19 mouse cellular contexts compared by ENCODE assay signal in genomic region chr1:142893156-142893555, GRCm38 (mm10).
DNase-seq lines count a peak whose midpoint lies in the region; TF ChIP-seq lines count a peak whose summit lies in the region.
"Had no signal": no experiment of that assay in that cellular context is flagged by ENCODE, and none has a peak within 500 bp of the region (broad histone marks: within the 10 kb centered on the region; RNA-seq: fewer than 3 reads in every experiment).

No protein-coding gene starts in this region.

- intact Hi-C loops in heart, postnatal 36 days (cut with DNase I), result no loop called here

- TF ChIP-seq EP300 in MEL (IDR thresholded peaks at IDR 0.05; ENCODE audit: low read depth in 1 of 2, low read length in 2 of 2), result peak in 1 of 2 experiments; percentile 59; a peak in 3 of 4 replicates

- no peak for TF ChIP-seq RAD21 in MEL (IDR thresholded peaks at IDR 0.05; ENCODE audit: low read depth, low read length)

- no peaks in the 10 kb centered on the region for H3K27me3 ChIP-seq in MEL (ENCODE audit: control insufficient read depth in 1 of 2, insufficient read depth in 2 of 2, low read length in 2 of 2)
- H3K27me3 ChIP-seq: CH12.LX, Patski had no signal

- H3K36me3 ChIP-seq in MEL (ENCODE audit: control insufficient read depth in 1 of 2, insufficient read depth in 2 of 2, low read length in 2 of 2), result peaks cover 0 to 16% of the 10 kb centered on the region in 2 experiments; a peak in 2 of 4 replicates
- H3K36me3 ChIP-seq: G1E had no signal

- H3K4me3 ChIP-seq in MEL (ENCODE audit: control insufficient read depth in 1 of 2, insufficient read depth in 1 of 2, low read depth in 2 of 2, low read length in 2 of 2), result no peak overlapping the region

- peaks cover 0 to 4% of the 10 kb centered on the region in 2 experiments; a peak in 2 of 4 replicates for H3K4me1 ChIP-seq in MEL (ENCODE audit: control insufficient read depth in 1 of 2, insufficient read depth in 2 of 2, low read length in 2 of 2)

- DNase-seq in MEL (ENCODE audit: low read depth, low spot score) (peak; percentile 50), MEL-GATA-1-ER (ENCODE audit: extremely low read depth, low read depth) (peak; percentile 11)
- no peak for DNase-seq in heart, postnatal 36 days
- no peak for DNase-seq in kidney, postnatal 25 days
- DNase-seq: adrenal gland, adult 2 months; adrenal gland, adult 8-10 months; adrenal gland, postnatal 10 days; adrenal gland, postnatal 14 days; adrenal gland, postnatal 25 days; adrenal gland, postnatal 36 days; B cell, adult 2 months; cerebellum, adult 11 months; cerebellum, adult 11-12 months; cerebellum, adult 18-20 months; cerebellum, adult 2 months; cerebellum, adult 8-10 months had no signal

- peak overlapping the region; percentile 16; the same call in 1 of the 2 replicates for H3K27ac ChIP-seq in MEL (ENCODE audit: control insufficient read depth, low read depth, low read length)

- no peaks in the 10 kb centered on the region for H3K9me3 ChIP-seq in MEL (replicated peaks; ENCODE audit: insufficient read depth, low read length)
- H3K9me3 ChIP-seq: G1E had no signal

- no peak for TF ChIP-seq POLR2A in MEL (IDR thresholded peaks at IDR 0.05; ENCODE audit: control insufficient read depth in 1 of 2, insufficient read depth in 1 of 2, low read depth in 1 of 2, low read length in 2 of 2, poor library complexity in 1 of 2)

- no peak for TF ChIP-seq CTCF in MEL (IDR thresholded peaks at IDR 0.05 in 2 of 3, conservative IDR thresholded peaks at IDR 0.05 in 1 of 3; ENCODE audit: control insufficient read depth in 1 of 3, insufficient read depth in 1 of 3, low read depth in 2 of 3, low read length in 3 of 3, poor library complexity in 1 of 3, severe bottlenecking in 1 of 3)

- H3K9ac ChIP-seq in MEL (ENCODE audit: control insufficient read depth, low read depth, low read length, poor library complexity, severe bottlenecking), result no peak overlapping the region

- no peaks in the 10 kb centered on the region for H3K79me2 ChIP-seq in MEL (ENCODE audit: control insufficient read depth, insufficient read depth, low read length, poor library complexity)

TF ChIP-seq in MEL, 35 proteins besides CTCF, POLR2A, EP300 and RAD21:
- TF ChIP-seq USF2 (IDR thresholded peaks at IDR 0.05; ENCODE audit: borderline replicate concordance in 1 of 2, insufficient read depth in 1 of 2, low read depth in 1 of 2, low read length in 2 of 2) (no peak), ETS1 (IDR thresholded peaks at IDR 0.05; ENCODE audit: low read depth, low read length) (0 out of 2 replicates have a peak, but pooled peaks have one; percentile 15), MAX (IDR thresholded peaks at IDR 0.05; ENCODE audit: low read length) (no peak), MXI1 (IDR thresholded peaks at IDR 0.05; ENCODE audit: low read depth, low read length) (no peak), MEF2A (IDR thresholded peaks at IDR 0.05; ENCODE audit: extremely low read depth, insufficient replicate concordance, low read depth, low read length, poor library complexity, severe bottlenecking) (no peak), GATA1 (IDR thresholded peaks at IDR 0.05; ENCODE audit: low read depth, low read length) (peak; percentile 78)

Comparison
In these comparisons a context has a peak if more than half of its experiments do, and no peak if none do; other contexts are left out.
1. DNase-seq: peak in MEL (single experiment) and MEL-GATA-1-ER (single experiment); none in heart, postnatal 36 days (0 of 2) and kidney, postnatal 25 days (0 of 2).